Mouse (Mus musculus) erythroblast, adult 5-6 weeks (primary cell): Measurements from ENCODE around the gene Col8a1. TPM values are rescaled to one million over a fixed set of nuclear protein-coding genes. Genes with fewer than 3 reads are reported as not detected.

Source experiments
- ATAC-seq: replicated peaks from 2 replicates; pipeline ENCODE4 v1.8.0; 2016; ENCODE audit warnings: moderate number of reproducible peaks, mild to moderate bottlenecking, moderate TSS enrichment, inconsistent platforms; ENCODE audit not compliant: poor library complexity, low FRiP score, severe bottlenecking
- total RNA-seq, 2 experiments: library from RNA; stranded (forward) in 1 of 2; stranded (reverse) in 1 of 2; fragments of 150-400 nt in 1 of 2; fragments of 200-764, 138-1000 nt in 1 of 2; gene quantifications; 2 replicates each; pipeline versions ENCODE4 v1.2.3 to v1.2.4; 2015 to 2017; ENCODE audit warnings: low replicate concordance in 2 of 2

Col8a1 gene
- not detected in 2 replicates for total RNA-seq (2015; ENCODE audit: low replicate concordance)
- 0.56 TPM in 1 of 2 replicates, not detected in the other for total RNA-seq (2017; ENCODE audit: low replicate concordance)

DNA sequence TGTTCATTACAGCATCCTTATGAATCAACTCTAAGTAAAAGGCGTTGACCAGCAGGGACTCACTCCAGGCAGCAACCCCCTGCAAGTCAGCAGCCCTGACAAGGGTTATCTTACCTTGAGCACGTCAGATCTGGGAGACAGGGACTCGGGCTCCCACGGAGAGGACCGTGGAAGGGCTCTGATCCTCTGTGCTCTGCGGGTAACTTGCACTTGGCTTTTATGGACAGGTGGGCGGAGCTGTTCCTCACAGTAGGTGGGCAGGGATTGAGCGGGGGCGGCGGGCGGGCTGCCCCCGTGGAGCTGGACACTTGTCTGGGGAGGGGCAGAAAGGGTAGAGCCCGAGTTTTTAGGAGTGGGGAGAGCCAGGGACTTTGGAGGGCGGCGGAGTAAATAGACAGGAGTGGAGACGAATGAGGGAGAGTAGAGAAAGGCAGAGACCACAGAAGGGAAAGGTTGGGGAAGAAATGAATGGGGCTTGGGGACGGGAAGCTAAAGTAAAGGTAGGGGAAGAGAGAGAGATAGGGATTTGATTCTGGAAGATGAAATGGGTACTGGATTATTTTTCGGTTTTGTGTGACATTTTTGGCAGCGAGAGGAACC lies at the start of gene Col8a1:
Col8a1 (minus strand) TSS at position 212 of the 600 bp plus-strand sequence.
- no peak for ATAC-seq

DNA sequence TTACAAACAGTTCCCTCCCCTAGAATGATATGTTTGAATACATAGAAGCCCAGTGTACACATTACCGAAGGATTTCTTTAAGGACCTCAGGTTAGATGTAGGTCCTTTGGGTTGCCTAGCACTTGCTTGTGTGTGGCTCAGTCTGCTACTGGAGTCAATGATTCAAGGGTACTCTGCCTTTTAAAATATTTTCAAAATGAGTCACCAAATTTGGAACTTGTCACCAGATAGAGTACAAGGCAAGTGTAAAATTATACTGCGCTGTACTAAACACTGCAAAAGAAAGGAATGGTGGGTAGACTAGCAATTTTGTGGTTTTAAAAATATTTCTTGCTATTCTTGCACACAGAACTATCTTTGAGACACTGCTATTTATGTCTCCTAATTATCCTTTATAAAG lies 47.3 kb upstream of the Col8a1 start:
- ATAC-seq, result no peak

DNA sequence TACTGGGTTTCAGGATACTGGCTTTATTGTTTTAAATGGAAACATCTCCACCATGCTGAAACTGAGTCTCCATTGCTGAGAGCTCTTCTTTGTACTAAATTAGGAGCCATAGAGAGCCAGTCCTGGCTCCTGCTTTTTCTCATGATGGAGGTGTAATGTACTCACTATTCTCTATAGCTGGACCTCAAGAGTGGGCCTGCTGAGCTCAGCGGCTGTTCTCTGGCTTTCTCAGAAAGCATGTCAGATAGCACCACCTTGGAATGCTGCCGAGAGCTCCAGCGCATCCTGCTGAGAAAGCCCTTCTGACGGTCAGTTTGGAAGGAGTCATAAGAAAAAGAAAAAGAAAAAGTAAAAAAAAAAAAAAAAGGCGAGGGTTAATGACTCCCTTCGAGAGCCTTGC lies 41.8 kb upstream of the Col8a1 start:
- no peak for ATAC-seq

DNA sequence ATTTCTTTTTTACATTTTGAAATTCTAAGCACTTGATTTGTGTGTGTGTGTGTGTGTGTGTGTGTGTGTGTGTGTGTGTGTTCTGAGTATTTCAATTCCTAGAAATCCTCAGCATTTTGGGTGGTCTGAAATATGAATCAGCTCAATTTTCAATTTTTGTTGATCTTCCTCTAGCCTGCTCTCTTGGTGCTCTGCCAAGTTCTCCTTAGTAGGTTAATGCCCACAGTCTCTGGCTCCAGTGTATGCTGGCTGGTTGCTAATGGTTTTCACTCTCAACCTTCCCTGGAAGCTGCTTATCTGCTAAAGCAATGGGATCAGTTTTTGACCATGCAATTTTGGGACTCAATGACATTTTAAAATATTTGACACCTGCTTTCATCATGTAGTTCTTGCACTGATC lies 24.5 kb upstream of the Col8a1 start:
- ATAC-seq, result no peak

DNA sequence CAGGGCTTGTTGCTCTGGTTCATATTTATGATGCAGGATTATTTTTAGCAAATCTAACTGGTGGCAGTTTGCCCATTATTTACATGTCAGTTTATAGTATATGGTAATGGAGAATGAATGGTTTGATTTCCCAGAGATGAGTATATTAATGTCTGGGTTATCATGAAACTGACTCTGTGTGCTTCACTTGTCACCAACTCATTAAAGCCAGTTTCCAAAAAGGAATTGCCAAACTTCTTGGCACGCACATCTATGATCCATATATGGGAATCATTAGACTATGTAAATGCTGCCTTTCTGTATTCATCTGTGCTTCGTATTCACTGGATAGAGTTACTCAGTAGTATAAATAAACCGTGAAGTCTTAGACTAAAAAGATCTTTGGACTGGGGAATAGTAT lies 11.1 kb upstream of the Col8a1 start:
- no peak for ATAC-seq

DNA sequence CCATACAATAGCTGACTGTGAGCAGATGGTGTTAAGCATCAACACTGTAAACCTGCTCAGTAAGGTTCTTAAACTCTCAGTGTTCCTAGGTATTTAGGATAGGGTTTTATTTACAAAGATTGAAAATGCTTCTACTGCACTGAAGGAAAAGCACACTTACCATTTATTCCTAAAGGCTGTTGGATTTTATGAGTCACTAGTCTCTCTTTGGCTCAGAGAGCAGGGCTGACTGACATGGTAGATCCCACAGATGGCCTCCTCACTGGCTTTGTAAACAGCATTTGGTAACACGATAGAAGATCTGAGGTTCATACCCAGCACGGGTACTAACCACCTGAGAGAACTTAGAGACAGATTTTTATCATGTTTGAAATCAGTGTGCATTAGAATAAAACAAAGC lies 5.3 kb upstream of the Col8a1 start:
- no peak for ATAC-seq

DNA sequence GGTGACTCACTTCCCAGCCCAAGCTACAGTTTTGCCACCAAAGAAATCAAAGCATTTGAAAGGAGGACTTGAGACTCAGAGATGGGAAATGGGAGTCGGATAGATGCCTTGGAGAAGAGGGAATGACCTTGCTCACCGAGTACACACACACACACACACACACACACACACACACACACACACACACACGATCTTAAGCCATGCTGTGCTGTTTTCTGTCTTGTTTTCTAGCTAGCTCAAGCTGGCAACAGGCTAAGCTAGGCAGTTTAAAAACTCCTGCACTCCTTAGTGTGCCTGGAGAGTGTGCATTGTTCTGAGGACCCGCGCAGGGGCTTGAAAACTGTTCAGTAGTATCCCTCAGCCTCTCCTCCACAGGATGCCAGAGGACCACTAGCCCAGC lies 1.2 kb upstream of the Col8a1 start:
- ATAC-seq, result no peak

DNA sequence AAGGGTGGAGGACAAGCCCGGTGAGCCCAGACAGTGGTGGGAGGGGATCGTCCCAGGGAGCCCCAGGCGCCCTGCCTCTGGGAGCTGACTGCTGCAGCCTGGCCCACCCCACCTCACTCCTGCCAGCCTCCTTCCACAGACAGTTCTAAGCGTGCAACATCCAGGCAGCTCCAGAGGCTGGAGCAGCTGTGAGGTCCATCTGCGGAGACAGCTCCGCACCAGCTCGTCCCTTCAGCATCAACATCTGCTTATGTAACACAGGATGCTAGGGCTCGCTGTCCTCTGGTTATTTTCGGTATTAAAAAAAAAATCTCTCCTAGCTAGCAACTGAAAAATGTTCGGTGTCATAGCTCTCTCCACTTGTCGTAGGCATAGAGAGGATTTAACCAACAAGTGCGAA lies 704 bp upstream of the Col8a1 start:
- ATAC-seq, result no peak

DNA sequence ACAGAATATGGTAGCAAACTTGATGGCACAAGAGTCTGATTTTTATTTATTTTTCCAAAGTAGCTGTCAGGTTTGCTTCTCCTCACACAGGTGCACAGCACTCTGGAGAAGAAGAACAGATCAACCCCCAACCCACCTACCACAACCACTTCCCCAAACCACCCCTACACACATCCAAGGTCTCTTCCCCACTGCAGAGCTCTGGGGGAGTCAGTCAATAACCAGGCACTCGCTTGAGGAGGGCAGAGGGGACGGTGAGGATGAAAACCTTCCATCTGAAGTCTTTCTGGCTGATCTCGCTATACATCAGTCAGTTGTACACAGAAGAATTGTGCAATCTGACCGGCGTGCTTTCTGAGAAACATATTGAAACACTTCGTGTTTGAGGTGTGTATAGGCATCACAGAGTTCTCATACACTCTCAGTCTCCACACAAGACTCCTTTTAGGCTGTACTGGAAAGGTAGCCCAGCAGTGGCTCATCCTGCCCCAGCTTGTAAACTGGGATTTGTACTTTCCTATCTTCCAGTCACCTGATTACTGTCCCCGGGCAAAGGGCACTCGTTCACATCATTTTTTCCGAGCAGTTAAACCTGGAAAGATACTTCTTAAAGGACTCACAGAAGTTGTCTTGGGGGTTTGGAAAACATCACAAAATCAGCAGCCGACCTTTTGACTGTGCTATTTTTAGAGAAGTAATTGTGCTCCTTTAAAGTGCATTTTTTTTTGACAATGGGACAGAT lies 827 bp downstream of the Col8a1 start:
- ATAC-seq, result no peak

DNA sequence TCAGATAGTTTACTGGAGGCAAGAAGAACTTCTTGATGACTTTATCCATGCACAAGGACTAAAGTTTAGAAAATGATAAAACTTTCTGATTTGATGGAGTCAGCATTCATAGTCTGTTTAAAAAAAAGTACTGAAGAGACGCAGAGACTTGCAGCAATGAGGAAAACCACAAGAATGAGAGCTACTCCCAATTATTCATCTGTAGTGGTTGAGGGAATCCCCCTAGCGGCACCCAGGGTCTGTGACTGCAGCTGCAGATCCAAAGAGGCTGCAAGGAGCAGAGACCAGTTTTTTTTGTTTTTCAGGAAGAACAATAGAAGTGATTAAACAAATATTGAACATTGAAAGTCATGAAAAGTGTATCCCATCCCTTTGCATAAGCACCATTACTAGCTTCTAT lies 4.0 kb downstream of the Col8a1 start:
- ATAC-seq, result no peak

DNA sequence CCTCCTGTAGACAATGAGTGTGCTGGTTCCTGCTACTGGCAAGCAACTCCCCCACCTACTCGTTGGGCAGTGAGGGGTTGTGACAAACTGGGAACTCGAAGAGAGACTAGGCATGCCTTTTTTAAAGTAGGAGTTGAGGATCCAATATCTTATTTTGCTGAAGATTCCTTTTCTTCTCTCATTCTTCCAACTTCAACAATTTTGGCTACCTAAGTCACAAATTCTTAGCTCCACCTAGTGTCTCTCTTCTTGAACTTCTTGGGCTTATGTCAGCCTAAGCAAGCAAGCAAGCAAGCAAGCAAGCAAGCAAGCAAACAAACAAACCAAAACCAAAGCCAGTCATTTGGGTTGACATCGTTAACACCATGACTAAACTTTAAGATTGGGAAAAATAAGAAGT lies 6.4 kb downstream of the Col8a1 start:
- ATAC-seq, result no peak

DNA sequence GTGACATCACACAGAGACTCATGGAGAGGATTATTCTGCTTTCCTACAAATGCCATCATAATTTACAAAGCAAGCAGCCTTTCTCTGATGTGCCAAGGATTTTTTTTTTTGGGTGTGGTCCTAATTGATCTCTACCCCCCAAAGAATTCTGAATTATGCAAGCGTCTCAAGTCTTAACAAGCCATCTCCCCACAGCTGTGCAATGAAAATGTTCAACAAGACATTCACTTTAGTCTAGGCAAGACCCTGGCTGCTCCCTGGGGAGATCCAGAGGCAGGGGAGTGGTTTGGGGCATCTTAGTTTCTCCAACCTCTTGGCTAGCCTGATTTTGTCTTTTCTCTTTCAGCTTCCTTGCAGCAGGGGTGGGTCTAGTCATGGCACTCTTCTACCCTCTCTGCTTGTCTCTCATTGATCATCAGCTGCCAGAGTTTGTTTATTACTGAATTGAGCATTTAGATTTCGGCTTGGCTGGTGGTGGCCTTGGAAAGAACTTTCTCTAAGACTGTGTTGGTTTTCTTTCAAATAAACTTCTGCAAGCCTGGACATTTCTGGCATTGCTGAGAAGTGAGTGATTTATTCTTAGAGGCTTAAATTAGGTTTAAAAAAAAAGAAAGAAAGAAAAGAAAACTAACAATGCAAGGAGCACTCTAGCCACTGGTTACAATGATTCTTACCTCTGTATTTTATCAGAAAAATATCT lies 7.0 kb downstream of the Col8a1 start:
- ATAC-seq, result no peak

DNA sequence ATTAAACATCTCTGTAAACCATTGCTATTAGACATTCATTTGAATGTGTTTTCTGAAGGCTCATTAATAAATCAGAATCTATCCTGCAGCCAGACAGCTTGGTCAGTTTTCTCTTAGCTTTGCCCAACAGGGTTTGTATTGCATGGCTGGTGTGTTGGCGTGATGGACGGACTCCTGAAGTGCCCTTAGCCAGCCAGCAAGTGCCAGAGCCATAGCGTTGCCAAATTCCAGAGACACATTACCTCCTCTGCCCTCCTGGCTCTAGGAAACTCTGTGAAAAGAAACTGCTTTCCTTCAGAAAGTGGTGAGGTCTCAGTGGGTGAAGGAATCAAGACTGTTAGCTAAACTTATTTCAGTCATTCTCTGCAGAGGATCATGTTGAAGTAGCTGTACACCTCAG lies 14.4 kb downstream of the Col8a1 start:
- no peak for ATAC-seq

DNA sequence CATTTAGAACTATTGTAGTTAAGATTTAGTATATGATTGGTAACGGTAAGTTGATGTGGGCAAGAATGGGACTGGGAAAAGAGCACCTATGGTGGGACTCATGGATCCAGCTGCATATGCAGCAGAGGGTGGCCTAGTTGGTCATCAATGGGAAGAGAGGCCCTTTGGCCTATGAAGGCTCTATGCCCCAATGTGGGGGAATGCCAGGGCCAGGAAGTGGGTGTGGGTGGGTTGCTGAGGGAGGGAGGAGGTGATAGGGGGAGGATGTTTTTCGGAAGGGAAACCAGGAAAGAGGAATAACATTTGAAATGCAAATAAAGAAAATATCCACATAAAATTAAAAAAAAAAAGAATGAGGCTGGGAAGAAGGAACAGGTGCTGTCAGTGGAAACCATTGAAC lies 19.6 kb downstream of the Col8a1 start:
- no peak for ATAC-seq

DNA sequence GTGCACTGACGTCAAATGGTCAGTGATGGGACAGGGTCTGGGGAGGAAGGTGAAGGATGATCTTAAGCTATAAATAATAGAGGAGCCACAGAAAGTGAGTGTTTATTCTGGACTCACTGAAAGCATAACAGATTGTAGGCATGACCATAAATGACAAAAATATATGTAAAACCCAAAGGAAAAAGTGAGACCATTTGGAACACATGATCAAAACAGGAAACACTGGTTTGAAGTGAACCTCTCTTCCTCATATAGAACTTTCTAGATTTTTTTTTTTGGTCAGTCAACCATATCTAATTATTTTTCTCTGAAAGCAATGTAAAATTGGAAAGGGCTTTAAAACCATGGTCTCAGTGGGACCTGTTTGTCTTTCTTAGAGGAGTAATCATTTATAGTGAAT lies 21.0 kb downstream of the Col8a1 start:
- ATAC-seq, result no peak

DNA sequence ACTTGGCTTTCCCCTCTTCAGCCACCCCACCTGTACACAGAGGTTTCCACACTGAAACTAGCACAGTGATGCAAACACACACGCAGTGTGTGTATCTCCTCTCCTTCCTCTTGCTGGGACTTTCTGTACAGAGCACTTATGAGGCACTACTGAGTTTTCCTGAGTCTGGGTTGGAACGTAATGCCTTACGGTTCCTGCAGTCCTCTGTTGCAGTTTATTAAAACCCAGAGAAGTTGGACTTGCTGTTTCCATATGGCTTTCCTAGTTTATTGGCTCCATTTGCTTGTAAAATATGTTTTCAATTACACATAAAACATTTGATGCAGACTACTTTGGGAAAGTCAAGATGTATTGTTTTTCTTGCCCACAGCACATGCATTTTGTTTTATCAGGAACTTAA lies 21.4 kb downstream of the Col8a1 start:
- no peak for ATAC-seq

DNA sequence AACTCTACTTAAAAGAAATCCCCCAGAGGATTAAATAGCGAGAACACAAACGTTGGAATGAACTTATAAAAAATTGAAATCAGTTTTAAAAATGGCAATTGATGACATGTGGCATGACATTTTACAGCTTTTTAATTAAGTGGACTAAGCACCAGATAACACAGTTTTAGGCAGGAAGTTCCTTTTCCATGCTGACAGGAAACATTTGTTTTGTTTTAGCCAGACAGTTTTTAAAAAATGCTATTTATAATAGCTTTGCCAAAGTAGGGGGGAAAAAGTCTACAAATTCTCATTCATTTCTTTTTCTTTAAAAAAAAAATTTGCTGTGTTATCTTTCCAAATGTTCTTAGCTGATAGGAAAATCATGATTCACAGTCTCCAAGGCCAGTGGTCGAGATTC lies 29.6 kb downstream of the Col8a1 start:
- ATAC-seq, result no peak

DNA sequence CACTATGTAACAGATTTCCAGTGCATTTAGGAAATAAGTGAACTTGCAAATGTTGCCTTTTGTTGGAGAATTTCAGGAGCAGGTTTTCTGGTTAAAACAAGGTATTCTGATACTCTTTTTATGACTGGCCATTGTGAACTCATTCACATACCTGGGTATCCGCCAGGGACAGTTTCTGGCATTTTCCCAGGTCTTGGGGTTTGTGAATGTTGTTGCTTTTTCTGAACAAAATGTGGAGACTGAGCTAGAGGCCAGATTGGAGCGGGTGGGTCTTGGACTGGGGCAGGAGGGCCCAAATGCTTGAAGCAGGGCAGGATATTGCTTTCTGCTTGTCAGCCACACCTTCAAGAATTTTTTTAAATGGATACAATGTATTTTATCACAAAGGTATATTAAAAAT lies 35.6 kb downstream of the Col8a1 start:
- ATAC-seq, result no peak

DNA sequence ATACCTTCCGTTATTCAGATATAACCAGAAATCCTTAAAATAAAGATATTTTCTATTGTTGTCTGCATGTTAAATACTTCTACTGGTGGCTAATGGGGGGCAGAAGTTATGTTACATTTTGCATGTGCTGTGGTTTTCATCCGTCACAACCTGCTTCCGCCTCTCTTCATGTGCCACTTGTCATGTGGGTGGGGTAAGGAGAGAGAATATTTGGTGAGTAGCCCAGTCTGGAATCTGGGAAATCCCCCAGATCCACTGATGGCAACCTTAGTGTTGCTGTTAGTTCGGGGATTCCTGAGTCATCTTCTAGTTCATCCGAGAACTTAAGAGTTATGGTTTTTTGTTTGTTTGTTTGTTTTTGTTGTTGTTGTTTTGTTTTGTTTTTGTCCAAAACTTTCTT lies 55.8 kb downstream of the Col8a1 start:
- no peak for ATAC-seq

DNA sequence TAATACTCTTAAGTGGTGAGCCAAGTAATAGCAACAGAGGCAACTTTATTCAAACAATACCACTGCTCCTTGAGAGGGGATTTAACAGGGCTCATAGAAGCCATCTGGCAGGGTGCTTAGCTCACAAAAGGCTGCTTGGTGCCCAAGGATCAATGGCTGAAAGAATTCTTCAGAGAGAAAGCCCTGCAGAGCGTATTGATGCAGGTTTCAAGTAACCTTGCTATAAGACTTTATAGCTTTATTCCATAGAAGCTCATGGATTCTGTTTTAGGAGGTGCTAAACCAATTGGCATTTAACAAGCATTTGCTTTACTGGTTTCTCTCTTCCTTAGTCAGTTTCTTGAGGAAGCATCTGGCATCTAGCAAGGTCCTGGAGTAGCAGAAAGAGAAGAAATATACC lies 59.8 kb downstream of the Col8a1 start:
- no peak for ATAC-seq

DNA sequence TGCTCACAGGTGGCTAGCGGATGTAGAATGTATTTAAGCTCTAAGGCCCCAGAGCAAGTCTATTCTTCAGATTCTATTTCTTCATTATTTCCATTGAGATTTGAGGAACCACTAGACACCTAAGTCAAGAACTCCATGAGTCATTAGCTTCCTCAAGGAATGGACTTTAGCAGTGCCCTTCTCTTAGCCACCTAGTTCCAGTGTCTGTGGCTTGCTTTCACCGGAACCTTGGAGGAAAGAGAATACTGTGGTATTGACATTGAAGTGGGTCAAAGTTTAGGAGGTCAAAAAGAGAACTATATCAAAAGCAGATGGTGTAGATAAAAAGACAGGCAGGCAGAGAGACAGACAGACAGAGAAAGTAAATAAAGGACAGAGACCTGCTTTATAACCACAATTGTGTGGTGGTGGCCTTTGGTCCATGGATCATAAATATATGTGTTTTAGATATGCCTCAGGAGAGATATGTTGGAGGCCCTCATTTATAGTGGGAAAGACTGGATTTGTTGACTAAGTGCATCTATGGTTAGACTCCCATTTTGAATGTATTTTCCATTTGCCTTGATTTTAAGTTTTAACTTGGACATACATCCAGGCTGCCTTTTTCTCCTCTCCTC lies 60.5 kb downstream of the Col8a1 start:
- ATAC-seq, result no peak
